In the genomic region with DNA sequence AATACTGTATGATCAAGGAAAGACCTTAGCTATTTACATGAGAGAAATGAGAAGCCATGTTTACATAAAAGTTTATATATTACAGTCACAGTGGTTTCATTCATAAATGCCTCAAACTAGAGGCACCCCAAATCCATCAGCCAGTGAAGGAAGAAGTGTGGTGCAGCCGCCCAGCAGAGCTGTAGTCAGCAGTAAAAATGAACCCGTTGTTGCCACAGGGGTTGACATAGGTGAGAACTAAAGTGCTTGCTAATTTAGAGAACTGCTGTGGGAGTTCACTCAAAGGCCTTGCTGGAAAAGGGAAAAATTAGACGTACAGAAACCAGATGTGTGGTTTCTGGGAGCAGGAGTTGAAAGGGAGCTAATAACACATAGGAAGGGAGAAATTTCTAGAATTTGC, we compare ENCODE assay signal across 19 mouse cellular contexts.
"Had no signal": no experiment of that assay in that cellular context is flagged by ENCODE, and none has a peak within 500 bp of the region (broad histone marks: within the 10 kb centered on the region; RNA-seq: fewer than 3 reads in every experiment).

No protein-coding gene starts in this region.

- H3K27me3 ChIP-seq: megakaryocyte, embryonic 14.5 days; midbrain, embryonic 13.5 days; midbrain, embryonic 15.5 days; neural tube, embryonic 13.5 days; neural tube, embryonic 15.5 days had no signal

- H3K4me2 ChIP-seq: lung, embryonic 14.5 days; midbrain, embryonic 11.5 days; midbrain, embryonic 13.5 days; midbrain, embryonic 15.5 days; neural tube, embryonic 13.5 days; neural tube, embryonic 15.5 days had no signal

- H3K4me3 ChIP-seq: megakaryocyte, embryonic 14.5 days; midbrain, embryonic 13.5 days; midbrain, embryonic 15.5 days; myocyte; neural tube, embryonic 13.5 days; neural tube, embryonic 15.5 days had no signal

- ATAC-seq: midbrain, embryonic 13.5 days; midbrain, embryonic 15.5 days had no signal

- DNase-seq: lung, adult 18-20 months; lung, embryonic 14.5 days; lung, postnatal 10 days; retina, postnatal 1 day; right cerebral cortex, adult 18-20 months; right cerebral cortex, postnatal 25 days; right cerebral cortex, postnatal 4 days; spleen, adult 18-20 months; thymus, adult 18-20 months; thymus, postnatal 14 days; thymus, postnatal 4 days had no signal

- H3K4me1 ChIP-seq: megakaryocyte, embryonic 14.5 days; midbrain, embryonic 13.5 days; midbrain, embryonic 15.5 days; neural tube, embryonic 13.5 days; neural tube, embryonic 15.5 days had no signal

- H3K27ac ChIP-seq: macrophage; midbrain, embryonic 13.5 days; midbrain, embryonic 15.5 days; neural tube, embryonic 13.5 days; neural tube, embryonic 15.5 days had no signal

- H3K9me3 ChIP-seq: megakaryocyte, embryonic 14.5 days; midbrain, embryonic 13.5 days; midbrain, embryonic 15.5 days; neural tube, embryonic 13.5 days; neural tube, embryonic 15.5 days had no signal

- H3K9ac ChIP-seq: lung, embryonic 14.5 days; midbrain, embryonic 13.5 days; midbrain, embryonic 15.5 days; neural tube, embryonic 13.5 days; neural tube, embryonic 15.5 days had no signal

- H3K36me3 ChIP-seq: midbrain, embryonic 13.5 days; midbrain, embryonic 15.5 days; neural tube, embryonic 13.5 days; neural tube, embryonic 15.5 days had no signal
